Mouse (Mus musculus): ENCODE results near the gene Olfr1321. TPM values are rescaled to one million over a fixed set of nuclear protein-coding genes. Genes with fewer than 3 reads are reported as not detected.

Olfr1321 gene
- not detected for polyA plus RNA-seq (2017; shearing (Covaris generic))

GRCm38 (mm10) chrX:49734959-49735358 lies at the start of gene Olfr1321:
Olfr1321 (minus strand) TSS chrX:49735059.

Other genes starting within 250 kb of the Olfr1321 start
- not detected for gene Olfr1320, start 62.7 kb downstream of the Olfr1321 start, polyA plus RNA-seq (2017; shearing (Covaris generic))
- gene Igsf1, start 62.7 kb upstream of the Olfr1321 start, polyA plus RNA-seq (2017; shearing (Covaris generic)) = not detected
- not detected for gene Olfr1322, start 156.4 kb upstream of the Olfr1321 start, polyA plus RNA-seq (2017; shearing (Covaris generic))

Measured in activated CD4-positive, CD25-positive, alpha-beta regulatory T cell, adult 9 weeks (primary cell).